Mouse (Mus musculus): ENCODE results near the gene Rhox2a. TPM values are rescaled to one million over a fixed set of nuclear protein-coding genes. Genes with fewer than 3 reads are reported as not detected.
"Not testable (repeated sequence)": the region's sequence is repeated elsewhere in the genome, so short reads cannot be mapped to it uniquely, and the experiment has no call there.

The Rhox2a gene
- total RNA-seq (2014; rRNA removed) (not detected in 2 replicates), polyA plus RNA-seq (2015; fragmentation: Nextera tagmentation; extraction: Ambion mirVana) (not detected in 2 replicates)

- not testable (repeated sequence) for H3K9me3 ChIP-seq (ENCODE audit: low read length); H3K9ac ChIP-seq (replicated peaks; ENCODE audit: low read length); H3K4me3 ChIP-seq (ENCODE audit: low read length); H3K36me3 ChIP-seq (ENCODE audit: insufficient read depth, low read length); H3K4me1 ChIP-seq (ENCODE audit: insufficient read depth, low read length); H3K27me3 ChIP-seq (ENCODE audit: insufficient read depth, low read length); ATAC-seq; H3K27ac ChIP-seq; H3K4me2 ChIP-seq (ENCODE audit: low read depth, low read length); DNase-seq (ENCODE audit: low spot score)
- WGBS = no CpG with 5 or more reads among the region's 9 CpGs
These were observed at the start of gene Rhox2a for GRCm38 (mm10) chrX:37244676-37245075. TSS of gene Rhox2a (plus strand) at chrX:37244976.

GRCm38 (mm10) chrX:37198676-37199075 lies 46.1 kb upstream of the Rhox2a start:
- ATAC-seq = no peak
- no peak overlapping the region for H3K4me3 ChIP-seq (ENCODE audit: low read length)
- no peak for TF ChIP-seq CTCF (IDR thresholded peaks at IDR 0.05; ENCODE audit: low read depth)

GRCm38 (mm10) chrX:37210941-37211340 lies 33.8 kb upstream of the Rhox2a start, which contains the start of gene Gm9:
TSS of gene Gm9 (minus strand) at chrX:37211041.
- DNase-seq (ENCODE audit: low spot score) (no peak), ATAC-seq (no peak)
- no peaks in the 10 kb centered on the region for H3K4me1 ChIP-seq (ENCODE audit: insufficient read depth, low read length)
- no peaks in the 10 kb centered on the region for H3K27me3 ChIP-seq (ENCODE audit: insufficient read depth, low read length)
- no peak for TF ChIP-seq CTCF (IDR thresholded peaks at IDR 0.05; ENCODE audit: low read depth)
- no peaks in the 10 kb centered on the region for H3K36me3 ChIP-seq (ENCODE audit: insufficient read depth, low read length)
- H3K4me3 ChIP-seq (ENCODE audit: low read length) = no peak within 1 kb of the TSS
- no peak within 1 kb of the TSS for H3K4me2 ChIP-seq (ENCODE audit: low read depth, low read length)
- 87% methylated on average over 10 of the region's 10 CpGs for WGBS
- no peaks in the 10 kb centered on the region for H3K9me3 ChIP-seq (ENCODE audit: low read length)
- H3K9ac ChIP-seq (replicated peaks; ENCODE audit: low read length) = no peak within 1 kb of the TSS
- H3K27ac ChIP-seq = no peak within 1 kb of the TSS

More at GRCm38 (mm10) chrX:37198676-37199075, 46.1 kb upstream of the Rhox2a start:
- no peak overlapping the region for H3K27ac ChIP-seq
- DNase-seq (ENCODE audit: low spot score) = no peak
- no peaks in the 10 kb centered on the region for H3K9me3 ChIP-seq (ENCODE audit: low read length)
- no peak overlapping the region for H3K9ac ChIP-seq (replicated peaks; ENCODE audit: low read length)
- no peaks in the 10 kb centered on the region for H3K27me3 ChIP-seq (ENCODE audit: insufficient read depth, low read length)
- no peaks in the 10 kb centered on the region for H3K36me3 ChIP-seq (ENCODE audit: insufficient read depth, low read length)
- no peak overlapping the region for H3K4me2 ChIP-seq (ENCODE audit: low read depth, low read length)
- no peaks in the 10 kb centered on the region for H3K4me1 ChIP-seq (ENCODE audit: insufficient read depth, low read length)
- 54% methylated on average over 8 of the region's 8 CpGs for WGBS

GRCm38 (mm10) chrX:37222158-37222557 lies 22.6 kb upstream of the Rhox2a start, which contains the start of gene Rhox1:
TSS of gene Rhox1 (minus strand) at chrX:37222258.
- H3K4me1 ChIP-seq (ENCODE audit: insufficient read depth, low read length); H3K9me3 ChIP-seq (ENCODE audit: low read length); H3K27ac ChIP-seq; ATAC-seq; DNase-seq (ENCODE audit: low spot score); H3K27me3 ChIP-seq (ENCODE audit: insufficient read depth, low read length); H3K4me2 ChIP-seq (ENCODE audit: low read depth, low read length); H3K9ac ChIP-seq (replicated peaks; ENCODE audit: low read length); H3K4me3 ChIP-seq (ENCODE audit: low read length); H3K36me3 ChIP-seq (ENCODE audit: insufficient read depth, low read length): not testable (repeated sequence)
- 81% methylated on average over 1 of the region's 1 CpGs for WGBS

- not testable (repeated sequence) for H3K9me3 ChIP-seq (ENCODE audit: low read length); H3K27ac ChIP-seq; H3K4me1 ChIP-seq (ENCODE audit: insufficient read depth, low read length); H3K4me3 ChIP-seq (ENCODE audit: low read length); H3K4me2 ChIP-seq (ENCODE audit: low read depth, low read length); H3K36me3 ChIP-seq (ENCODE audit: insufficient read depth, low read length); H3K9ac ChIP-seq (replicated peaks; ENCODE audit: low read length); H3K27me3 ChIP-seq (ENCODE audit: insufficient read depth, low read length); DNase-seq (ENCODE audit: low spot score); ATAC-seq
- WGBS = 75% methylated on average over 1 of the region's 3 CpGs
These were observed 4.8 kb downstream of the Rhox2a start, which contains the start of gene Rhox3a for GRCm38 (mm10) chrX:37249619-37250018. TSS of gene Rhox3a (plus strand) at chrX:37249919.

GRCm38 (mm10) chrX:37265038-37265437 lies 20.3 kb downstream of the Rhox2a start, which contains the start of gene Rhox4a:
TSS of gene Rhox4a (plus strand) at chrX:37265338.
- WGBS = 93% methylated on average over 11 of the region's 19 CpGs
- not testable (repeated sequence) for DNase-seq (ENCODE audit: low spot score); H3K9me3 ChIP-seq (ENCODE audit: low read length); H3K4me1 ChIP-seq (ENCODE audit: insufficient read depth, low read length); H3K4me2 ChIP-seq (ENCODE audit: low read depth, low read length); H3K27me3 ChIP-seq (ENCODE audit: insufficient read depth, low read length); H3K27ac ChIP-seq; ATAC-seq; H3K9ac ChIP-seq (replicated peaks; ENCODE audit: low read length); H3K36me3 ChIP-seq (ENCODE audit: insufficient read depth, low read length); H3K4me3 ChIP-seq (ENCODE audit: low read length)

Other genes starting within 250 kb of the Rhox2a start
- not detected in 2 replicates for gene Sowahd, start 196.1 kb upstream of the Rhox2a start, total RNA-seq (2014; rRNA removed)
- gene Sowahd, start 196.1 kb upstream of the Rhox2a start, polyA plus RNA-seq (2015; fragmentation: Nextera tagmentation; extraction: Ambion mirVana) = 0.09 TPM in 1 of 2 replicates, not detected in the other
- 99.1 and 125 TPM in 2 replicates for gene Rpl39, start 159.6 kb upstream of the Rhox2a start, total RNA-seq (2014; rRNA removed)
- 351 and 371 TPM in 2 replicates for gene Rpl39, start 159.6 kb upstream of the Rhox2a start, polyA plus RNA-seq (2015; fragmentation: Nextera tagmentation; extraction: Ambion mirVana)
- gene Upf3b, start 134.7 kb upstream of the Rhox2a start, total RNA-seq (2014; rRNA removed) = 6.8 and 7.9 TPM in 2 replicates
- gene Upf3b, start 134.7 kb upstream of the Rhox2a start, polyA plus RNA-seq (2015; fragmentation: Nextera tagmentation; extraction: Ambion mirVana) = 22.8 and 25.9 TPM in 2 replicates
- gene Nkap, start 118.2 kb upstream of the Rhox2a start, total RNA-seq (2014; rRNA removed) = 19.1 and 19.9 TPM in 2 replicates
- 21.1 and 21.6 TPM in 2 replicates for gene Nkap, start 118.2 kb upstream of the Rhox2a start, polyA plus RNA-seq (2015; fragmentation: Nextera tagmentation; extraction: Ambion mirVana)
- not detected in 2 replicates for gene Akap14, start 76.1 kb upstream of the Rhox2a start, total RNA-seq (2014; rRNA removed)
- 0.23 and 0.44 TPM in 2 replicates for gene Akap14, start 76.1 kb upstream of the Rhox2a start, polyA plus RNA-seq (2015; fragmentation: Nextera tagmentation; extraction: Ambion mirVana)
- gene Ndufa1, start 53.8 kb upstream of the Rhox2a start, total RNA-seq (2014; rRNA removed) = 126 and 135 TPM in 2 replicates
- 905 and 915 TPM in 2 replicates for gene Ndufa1, start 53.8 kb upstream of the Rhox2a start, polyA plus RNA-seq (2015; fragmentation: Nextera tagmentation; extraction: Ambion mirVana)
- 7.3 and 7.6 TPM in 2 replicates for gene Rnf113a1, start 53.7 kb upstream of the Rhox2a start, total RNA-seq (2014; rRNA removed)
- 27.3 and 27.9 TPM in 2 replicates for gene Rnf113a1, start 53.7 kb upstream of the Rhox2a start, polyA plus RNA-seq (2015; fragmentation: Nextera tagmentation; extraction: Ambion mirVana)
- gene Gm9, start 33.9 kb upstream of the Rhox2a start, total RNA-seq (2014; rRNA removed) = not detected in 2 replicates
- gene Gm9, start 33.9 kb upstream of the Rhox2a start, polyA plus RNA-seq (2015; fragmentation: Nextera tagmentation; extraction: Ambion mirVana) = not detected in 2 replicates
- not detected in 2 replicates for gene Rhox1, start 22.7 kb upstream of the Rhox2a start, total RNA-seq (2014; rRNA removed)
- gene Rhox1, start 22.7 kb upstream of the Rhox2a start, polyA plus RNA-seq (2015; fragmentation: Nextera tagmentation; extraction: Ambion mirVana) = not detected in 2 replicates
- gene Rhox3a, start 4.9 kb downstream of the Rhox2a start, total RNA-seq (2014; rRNA removed) = not detected in 2 replicates
- not detected in 2 replicates for gene Rhox3a, start 4.9 kb downstream of the Rhox2a start, polyA plus RNA-seq (2015; fragmentation: Nextera tagmentation; extraction: Ambion mirVana)
- gene Rhox4a, start 20.4 kb downstream of the Rhox2a start, total RNA-seq (2014; rRNA removed) = not detected in 2 replicates
- gene Rhox4a, start 20.4 kb downstream of the Rhox2a start, polyA plus RNA-seq (2015; fragmentation: Nextera tagmentation; extraction: Ambion mirVana) = not detected in 2 replicates
- gene Rhox3a2, start 135.1 kb downstream of the Rhox2a start, total RNA-seq (2014; rRNA removed) = not detected in 2 replicates
- gene Rhox3a2, start 135.1 kb downstream of the Rhox2a start, polyA plus RNA-seq (2015; fragmentation: Nextera tagmentation; extraction: Ambion mirVana) = not detected in 2 replicates
- gene Rhox4a2, start 145.9 kb downstream of the Rhox2a start, total RNA-seq (2014; rRNA removed) = not detected in 2 replicates
- not detected in 2 replicates for gene Rhox4a2, start 145.9 kb downstream of the Rhox2a start, polyA plus RNA-seq (2015; fragmentation: Nextera tagmentation; extraction: Ambion mirVana)
- 0.47 TPM in 1 of 2 replicates, not detected in the other for gene Rhox2b, start 167.1 kb downstream of the Rhox2a start, total RNA-seq (2014; rRNA removed)
- not detected in 2 replicates for gene Rhox2b, start 167.1 kb downstream of the Rhox2a start, polyA plus RNA-seq (2015; fragmentation: Nextera tagmentation; extraction: Ambion mirVana)
- gene Rhox4b, start 187.5 kb downstream of the Rhox2a start, total RNA-seq (2014; rRNA removed) = not detected in 2 replicates
- not detected in 2 replicates for gene Rhox4b, start 187.5 kb downstream of the Rhox2a start, polyA plus RNA-seq (2015; fragmentation: Nextera tagmentation; extraction: Ambion mirVana)
- not detected in 2 replicates for gene Rhox2c, start 208.7 kb downstream of the Rhox2a start, total RNA-seq (2014; rRNA removed)
- not detected in 2 replicates for gene Rhox2c, start 208.7 kb downstream of the Rhox2a start, polyA plus RNA-seq (2015; fragmentation: Nextera tagmentation; extraction: Ambion mirVana)
- gene Rhox3c, start 213.6 kb downstream of the Rhox2a start, total RNA-seq (2014; rRNA removed) = not detected in 2 replicates
- gene Rhox3c, start 213.6 kb downstream of the Rhox2a start, polyA plus RNA-seq (2015; fragmentation: Nextera tagmentation; extraction: Ambion mirVana) = not detected in 2 replicates
- gene Rhox4c, start 235.4 kb downstream of the Rhox2a start, total RNA-seq (2014; rRNA removed) = not detected in 2 replicates
- not detected in 2 replicates for gene Rhox4c, start 235.4 kb downstream of the Rhox2a start, polyA plus RNA-seq (2015; fragmentation: Nextera tagmentation; extraction: Ambion mirVana)
- gene Rhox2d, start 248.5 kb downstream of the Rhox2a start, total RNA-seq (2014; rRNA removed) = not detected in 2 replicates
- gene Rhox2d, start 248.5 kb downstream of the Rhox2a start, polyA plus RNA-seq (2015; fragmentation: Nextera tagmentation; extraction: Ambion mirVana) = not detected in 2 replicates